Comparison of ENCODE assay signal across 8 mouse cellular contexts in genomic region chr13:113417757-113418483, GRCm38 (mm10).
DNase-seq lines count a peak whose midpoint lies in the region; ATAC-seq lines count a peak whose summit lies in the region.
"Had no signal": no experiment of that assay in that cellular context is flagged by ENCODE, and none has a peak within 500 bp of the region (broad histone marks: within the 10 kb centered on the region; RNA-seq: fewer than 3 reads in every experiment).

No protein-coding gene starts in this region.

- H3K4me2 ChIP-seq in heart, embryonic 12.5 days: 0 out of 2 replicates have a peak overlapping the region, but pooled peaks have one; percentile 21
- H3K4me2 ChIP-seq in stomach, embryonic 15.5 days: peak overlapping the region; percentile 2; the same call in 1 of the 2 replicates
- H3K4me2 ChIP-seq: embryonic facial prominence, embryonic 12.5 days had no signal

- H3K27ac ChIP-seq in heart, embryonic 12.5 days (ENCODE audit: poor library complexity, severe bottlenecking): no peak overlapping the region
- H3K27ac ChIP-seq in stomach, embryonic 15.5 days: peak overlapping the region; percentile 64
- H3K27ac ChIP-seq: embryonic facial prominence, embryonic 12.5 days had no signal

- ATAC-seq in heart, embryonic 12.5 days (ENCODE audit: insufficient number of reproducible peaks, low FRiP score): no peak
- peak; percentile 61; the same call in 1 of the 2 replicates for ATAC-seq in stomach, embryonic 15.5 days (ENCODE audit: insufficient read depth, low FRiP score, low read depth)

- DNase-seq in right cerebral cortex, adult 18-20 months: peak; percentile 28
- DNase-seq in right cerebral cortex, postnatal 4 days: no peak
- peak; percentile 43 for DNase-seq in embryo, embryonic 10.5 days (ENCODE audit: low spot score)
- peak; percentile 70 for DNase-seq in kidney, postnatal 14 days
- peak; percentile 66 to 69 for DNase-seq in lung, adult 18-20 months

- no peak overlapping the region for H3K4me3 ChIP-seq in heart, embryonic 12.5 days
- H3K4me3 ChIP-seq in stomach, embryonic 15.5 days (replicated peaks): no peak overlapping the region
- H3K4me3 ChIP-seq: embryonic facial prominence, embryonic 12.5 days had no signal

- H3K4me1 ChIP-seq in heart, embryonic 12.5 days (replicated peaks): peaks cover 10% of the 10 kb centered on the region
- H3K4me1 ChIP-seq in stomach, embryonic 15.5 days: peaks cover 7% of the 10 kb centered on the region

- no peaks in the 10 kb centered on the region for H3K27me3 ChIP-seq in heart, embryonic 12.5 days (replicated peaks)
- no peaks in the 10 kb centered on the region for H3K27me3 ChIP-seq in stomach, embryonic 15.5 days (replicated peaks)
- H3K27me3 ChIP-seq: embryonic facial prominence, embryonic 12.5 days had no signal

- H3K9ac ChIP-seq in heart, embryonic 12.5 days: no peak overlapping the region
- H3K9ac ChIP-seq in stomach, embryonic 15.5 days: no peak overlapping the region
- H3K9ac ChIP-seq: embryonic facial prominence, embryonic 12.5 days had no signal

- 0 out of 2 replicates have a peak, but pooled peaks cover 3% of the 10 kb centered on the region for H3K9me3 ChIP-seq in heart, embryonic 12.5 days (replicated peaks)
- no peaks in the 10 kb centered on the region; the same call in 1 of the 2 replicates for H3K9me3 ChIP-seq in stomach, embryonic 15.5 days
- H3K9me3 ChIP-seq: embryonic facial prominence, embryonic 12.5 days had no signal

- no peaks in the 10 kb centered on the region for H3K36me3 ChIP-seq in heart, embryonic 12.5 days
- H3K36me3 ChIP-seq in stomach, embryonic 15.5 days: no peaks in the 10 kb centered on the region
- H3K36me3 ChIP-seq: embryonic facial prominence, embryonic 12.5 days had no signal

- 50% methylated on average over 9 of the region's 9 CpGs for WGBS in heart, embryonic 12.5 days
- 14% methylated on average over 9 of the region's 9 CpGs for WGBS in stomach, embryonic 15.5 days
